Mouse (Mus musculus) ovary, postnatal 10 days (tissue): ENCODE data around the gene Pum3.

ENCODE experiments used
- DNase-seq: peaks from one replicate; pipeline ENCODE4 v3.0.0; 2022; ENCODE audit warnings: low spot score

The Pum3 gene

DNA sequence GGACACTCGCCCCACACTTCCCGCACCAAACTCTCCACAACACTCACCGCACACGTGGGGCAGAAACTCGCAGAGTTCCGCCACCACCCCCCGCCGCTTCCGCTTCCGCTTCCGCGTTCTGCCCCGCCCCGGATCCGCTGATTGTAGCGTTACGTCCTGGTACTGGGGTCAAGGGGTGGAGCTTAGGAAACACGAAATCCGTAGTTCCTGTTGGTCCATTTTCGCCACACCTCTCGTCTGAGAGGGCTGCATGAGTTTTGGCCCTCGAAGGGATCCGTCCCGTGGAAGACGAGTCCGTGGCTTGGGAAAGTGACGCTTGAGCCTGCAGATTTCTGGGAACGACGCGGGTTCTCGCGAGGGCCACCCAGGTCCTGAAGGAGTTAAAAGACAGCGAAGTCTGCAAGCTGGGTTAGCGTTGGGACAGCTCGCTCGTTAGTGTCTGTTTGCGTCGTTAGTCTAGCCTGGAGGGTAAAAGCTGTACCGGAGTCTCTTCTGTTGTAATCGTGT lies at the start of gene Pum3:
TSS of gene Pum3 (minus strand) at position 81 of the 507 bp plus-strand sequence.
- peak; percentile 79 for DNase-seq

DNA sequence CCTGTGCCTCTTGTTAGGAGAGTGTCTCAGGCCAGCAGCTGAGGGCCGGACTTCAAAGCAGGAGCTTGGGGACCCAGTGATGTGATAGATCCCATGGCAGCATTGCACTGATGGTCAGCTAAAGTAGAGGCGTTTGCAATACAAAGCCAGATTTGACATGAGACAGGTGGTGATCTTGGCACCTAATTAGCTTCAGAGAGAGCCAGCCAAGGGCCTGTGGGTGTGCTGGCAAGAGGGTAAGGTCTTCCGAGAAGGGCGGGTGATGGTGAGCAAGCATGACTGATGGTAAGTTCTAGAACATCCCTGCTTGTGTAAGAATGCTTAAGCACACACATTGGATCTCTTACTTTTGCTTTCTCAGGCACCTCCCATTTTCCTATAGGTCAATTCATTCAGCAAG lies 37.1 kb upstream of the Pum3 start:
- DNase-seq: no peak

DNA sequence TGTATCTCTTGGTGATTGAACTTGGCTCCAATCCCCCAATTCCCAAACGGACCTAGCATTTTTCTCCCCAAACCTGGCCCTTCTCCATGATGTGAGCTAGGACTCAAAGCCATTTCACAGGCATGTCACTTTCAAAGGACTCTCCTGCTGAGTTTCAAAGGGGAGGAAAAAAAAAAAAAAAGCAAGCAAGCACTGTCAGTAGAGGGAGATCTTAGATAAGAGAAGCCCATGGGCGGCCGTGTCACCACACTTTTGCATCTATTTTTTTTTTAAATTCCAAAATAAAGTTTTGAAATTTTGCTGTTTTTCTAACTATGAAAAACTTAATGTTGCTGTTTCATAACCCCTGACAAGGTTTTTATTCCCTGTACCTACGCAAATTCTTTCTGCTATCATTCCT lies 33.0 kb upstream of the Pum3 start:
- no peak for DNase-seq

DNA sequence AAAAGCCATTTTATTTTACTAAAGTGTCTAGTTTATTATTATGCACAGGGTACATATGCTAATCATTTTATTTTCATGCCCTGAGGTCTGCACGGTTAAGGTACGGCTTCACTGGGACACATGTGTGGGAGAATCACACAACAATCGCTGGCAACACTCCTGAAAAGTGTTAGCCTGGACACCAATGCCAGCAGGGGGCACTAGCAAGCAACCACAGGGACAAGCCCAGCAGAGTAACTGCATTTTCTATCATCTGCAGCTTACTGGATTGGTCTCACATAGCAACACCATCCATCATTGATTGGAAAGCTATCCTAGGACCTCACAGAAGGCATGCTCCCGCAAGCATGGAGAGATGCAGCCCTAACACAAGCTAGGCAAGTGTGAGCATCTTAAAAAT lies 20.8 kb upstream of the Pum3 start:
- DNase-seq: peak; percentile 38

DNA sequence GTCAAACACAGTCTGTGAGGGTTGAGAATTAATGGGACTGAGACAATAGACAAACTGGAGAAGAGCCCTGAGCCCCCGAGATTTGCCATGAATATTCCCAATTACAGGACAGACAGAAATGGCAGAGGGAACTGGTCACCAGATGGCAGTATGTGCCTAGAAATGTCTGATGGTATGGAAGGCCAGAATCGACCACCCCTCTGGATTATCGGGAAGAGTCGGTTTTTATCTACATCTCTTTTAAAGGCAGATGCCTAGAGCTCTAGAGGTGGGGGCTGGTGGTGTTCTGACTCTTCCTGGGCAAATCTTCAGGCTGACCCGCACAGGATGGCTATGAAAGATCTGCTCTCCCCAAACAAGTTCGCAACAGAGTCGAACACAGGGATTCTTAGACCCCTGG lies 17.9 kb upstream of the Pum3 start:
- DNase-seq: peak; percentile 15

DNA sequence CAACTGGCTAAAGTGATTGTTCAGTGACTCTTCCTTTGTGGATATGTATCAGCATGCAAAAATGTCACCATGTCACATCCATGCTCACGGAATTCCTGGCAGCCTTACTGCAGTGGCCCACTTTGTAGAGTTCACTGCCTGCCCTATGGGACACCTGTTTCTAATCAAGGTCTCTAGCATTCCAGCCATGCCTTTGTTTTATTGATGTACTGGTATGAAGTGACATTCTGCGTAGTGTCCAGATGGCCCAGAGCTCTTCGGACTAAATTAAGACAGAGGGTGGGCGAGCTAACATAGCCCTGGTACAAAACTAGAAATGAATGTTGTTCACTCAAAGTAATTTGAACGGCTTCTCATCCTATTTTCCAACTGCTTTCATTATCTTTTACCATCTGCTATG lies 11.5 kb upstream of the Pum3 start:
- DNase-seq: no peak

DNA sequence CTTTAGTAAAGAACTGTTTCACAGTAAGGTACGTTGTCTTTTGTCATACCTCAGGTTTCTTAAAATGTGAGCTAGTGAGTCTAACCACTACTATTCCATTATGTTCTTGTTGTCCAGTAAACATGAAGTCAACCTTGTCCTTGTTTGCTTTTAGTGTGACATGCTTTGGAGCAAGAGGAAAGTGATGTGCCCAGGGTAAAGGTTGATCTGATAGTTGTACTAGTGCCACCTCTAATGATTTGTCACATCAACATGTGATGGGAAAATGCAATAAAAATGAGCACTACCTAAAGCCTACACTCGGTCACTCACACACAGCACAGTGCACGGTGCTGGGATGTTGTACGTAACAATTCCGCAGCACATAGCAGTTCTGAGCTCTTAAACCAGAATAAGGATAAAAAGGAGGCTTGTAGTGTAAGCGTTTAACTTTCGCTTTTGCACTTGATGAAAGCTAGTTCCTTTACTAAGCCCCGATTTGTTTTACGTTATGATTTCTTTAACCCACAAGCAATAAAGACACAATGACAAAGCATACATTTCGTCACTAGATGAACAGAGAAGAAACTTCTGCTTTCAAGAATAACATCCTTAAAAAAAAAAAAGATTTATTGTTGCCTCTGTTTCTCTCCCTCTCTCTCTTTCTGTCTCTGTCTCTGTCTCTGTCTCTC lies 8.5 kb upstream of the Pum3 start:
- no peak for DNase-seq

DNA sequence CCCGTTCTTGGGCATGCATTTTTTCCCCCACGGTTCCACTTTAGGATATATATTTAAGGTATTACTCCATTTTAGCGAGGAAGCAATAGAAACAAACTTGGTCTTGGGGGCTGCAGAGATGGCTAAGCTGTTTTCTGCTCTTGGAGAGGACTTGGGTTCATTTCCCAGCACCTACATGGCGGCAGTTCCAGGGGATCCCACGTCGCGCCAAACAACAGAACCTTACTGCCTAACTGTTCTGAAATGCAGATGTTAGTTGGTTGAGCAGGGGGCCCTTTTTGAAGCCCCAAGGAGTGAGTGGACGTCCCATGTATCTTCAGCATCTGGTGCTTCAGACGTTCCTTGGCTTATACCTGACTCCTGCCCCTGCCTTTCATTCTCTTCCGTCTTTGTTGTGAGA lies 781 bp upstream of the Pum3 start:
- peak; percentile 18 for DNase-seq

DNA sequence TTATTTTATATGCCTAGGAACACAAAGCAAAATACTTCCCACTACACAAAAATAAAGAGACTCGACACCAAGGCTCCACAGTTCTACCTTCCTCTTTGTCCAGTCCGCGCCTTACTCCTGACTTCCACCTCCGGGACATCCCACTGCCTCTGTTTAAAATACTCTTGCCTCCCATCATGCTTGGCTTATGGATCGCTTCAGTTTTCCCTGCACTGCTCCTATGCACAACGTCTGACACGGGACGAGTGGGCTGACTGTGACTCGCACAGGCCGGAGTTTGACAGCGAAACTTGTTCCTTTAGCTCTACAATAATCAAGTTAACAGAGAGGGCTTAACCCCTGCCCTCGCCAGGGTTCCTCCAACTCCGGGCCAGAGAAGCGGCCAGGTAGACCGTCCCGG lies 344 bp downstream of the Pum3 start:
- no peak for DNase-seq

DNA sequence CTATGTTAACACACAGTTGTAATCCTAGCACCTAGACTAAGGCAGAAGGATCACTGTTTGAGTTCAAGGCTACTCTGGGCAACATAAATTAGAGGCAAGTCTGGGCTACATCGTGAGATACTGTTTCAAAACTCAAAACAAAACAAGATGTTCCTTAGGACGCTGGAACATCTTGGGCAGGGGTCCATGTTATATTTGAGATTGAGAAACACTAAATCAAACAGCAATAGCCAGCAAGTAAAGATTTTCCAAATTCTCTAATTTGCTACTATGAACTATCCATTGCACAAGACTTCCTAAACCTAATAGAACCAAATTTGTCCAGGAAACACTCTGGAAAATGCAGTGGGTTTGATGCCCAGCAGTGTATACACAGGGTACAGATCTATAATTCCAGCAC lies 1.8 kb downstream of the Pum3 start:
- DNase-seq: no peak

DNA sequence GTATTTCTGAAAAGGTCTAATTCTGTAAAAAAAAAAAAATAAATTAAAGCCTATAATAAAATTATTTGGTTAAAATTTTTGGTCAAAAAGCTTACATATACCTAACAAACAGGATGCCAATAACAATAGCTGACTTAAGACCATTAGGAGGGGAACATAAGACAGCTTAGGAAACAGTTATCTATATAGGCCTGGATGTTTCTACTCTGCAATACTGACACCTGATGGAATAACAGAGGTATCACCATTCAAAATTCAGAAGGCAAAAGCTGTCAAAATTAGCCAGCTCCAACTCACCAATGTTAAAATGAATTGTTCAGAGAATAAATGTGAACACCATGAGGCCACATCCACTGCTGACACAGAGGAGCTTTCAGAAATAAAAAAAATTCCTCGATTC lies 3.2 kb downstream of the Pum3 start:
- no peak for DNase-seq

DNA sequence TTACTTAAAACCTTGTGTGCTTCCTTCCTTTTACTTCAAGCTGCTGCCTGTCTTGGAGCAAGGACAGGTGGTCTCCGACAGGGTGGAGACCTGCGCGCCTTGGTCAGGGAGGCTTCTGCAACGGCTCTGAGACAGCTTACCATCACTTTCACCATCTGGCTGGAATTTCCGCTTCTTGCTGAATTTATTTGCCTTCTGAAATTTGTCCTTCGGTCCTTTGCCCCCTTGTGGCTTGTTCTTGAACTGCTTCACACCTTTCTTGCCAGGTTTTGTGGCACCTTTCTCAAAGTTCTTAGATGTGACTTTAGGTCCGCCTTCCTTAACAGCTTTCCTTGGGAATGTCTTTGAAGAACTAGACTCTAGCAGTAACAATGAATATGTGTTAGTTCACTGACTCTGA lies 4.0 kb downstream of the Pum3 start:
- DNase-seq: no peak

DNA sequence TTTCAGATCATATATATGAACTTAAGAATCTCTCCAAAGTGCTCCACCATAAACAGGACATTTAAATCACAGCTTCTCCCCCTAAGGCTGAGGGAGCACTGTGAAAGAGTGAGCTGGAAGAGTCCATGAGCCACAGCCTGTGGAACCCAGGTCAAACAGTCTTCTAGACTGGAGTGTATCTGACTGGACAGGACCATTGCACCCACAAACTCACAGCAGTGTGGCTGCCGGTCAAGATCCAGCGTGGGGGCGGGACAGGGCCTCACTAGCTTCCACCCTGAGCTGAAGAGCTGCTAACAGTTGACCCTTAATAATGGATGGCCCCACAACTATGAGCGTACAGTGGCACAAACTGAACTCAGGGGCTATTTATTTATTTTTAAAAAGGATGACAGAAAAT lies 12.2 kb downstream of the Pum3 start:
- DNase-seq: no peak

DNA sequence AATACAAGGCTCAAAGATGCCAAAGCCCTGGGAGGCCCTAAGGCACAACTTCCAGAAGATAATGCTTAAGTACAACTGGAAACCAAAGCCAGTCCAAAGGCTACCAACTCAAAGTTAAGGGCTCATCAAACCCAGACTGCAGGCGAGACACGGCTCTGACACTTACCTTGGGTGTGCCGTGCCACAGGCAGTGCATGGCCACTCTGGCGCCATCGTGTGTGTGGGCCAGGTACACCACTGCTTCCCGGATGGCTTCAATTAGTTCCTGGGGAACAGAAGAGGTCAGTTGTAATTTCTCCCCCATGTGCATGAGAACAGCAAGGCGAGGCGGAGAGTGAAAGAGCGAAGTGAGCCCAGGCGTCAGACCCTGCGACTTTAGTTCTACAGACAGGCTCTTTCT lies 13.1 kb downstream of the Pum3 start:
- peak; percentile 24 for DNase-seq

DNA sequence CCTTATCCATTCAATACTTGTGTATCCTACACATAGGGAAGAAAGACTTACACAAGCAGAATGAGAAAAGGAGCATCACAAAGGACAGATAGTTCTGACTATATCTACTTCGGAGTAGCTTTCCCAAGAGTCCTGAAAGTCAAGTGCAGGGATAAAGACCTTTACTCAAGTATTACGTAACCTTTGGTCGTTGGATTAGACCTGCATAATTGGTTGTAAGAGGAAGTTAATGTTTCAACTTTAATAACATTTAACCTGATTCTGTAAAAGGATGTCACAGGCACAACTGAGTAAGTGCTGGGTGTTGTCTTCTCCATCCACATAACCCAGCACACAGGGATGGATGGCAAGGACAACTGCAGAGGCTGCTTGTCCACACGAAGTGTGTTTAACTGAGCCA lies 18.3 kb downstream of the Pum3 start:
- no peak for DNase-seq

DNA sequence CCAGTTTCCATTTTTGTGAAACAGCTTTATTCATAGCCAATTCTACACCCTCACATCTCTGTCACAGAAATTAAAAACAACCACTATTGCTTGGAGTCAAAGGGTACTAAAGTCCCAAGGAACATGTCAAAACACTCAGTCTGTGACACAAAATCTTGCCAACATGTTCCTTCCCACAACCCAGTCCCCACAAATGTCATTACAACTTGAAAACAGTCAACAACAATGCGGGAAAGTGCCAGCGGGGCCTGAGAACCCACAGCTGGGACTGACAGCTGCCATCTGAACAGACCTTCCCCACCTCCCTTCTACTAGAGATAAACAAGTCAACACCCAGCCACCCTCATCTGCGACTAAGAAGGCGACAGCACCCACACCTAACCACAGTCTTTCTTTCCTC lies 18.9 kb downstream of the Pum3 start:
- DNase-seq: no peak

DNA sequence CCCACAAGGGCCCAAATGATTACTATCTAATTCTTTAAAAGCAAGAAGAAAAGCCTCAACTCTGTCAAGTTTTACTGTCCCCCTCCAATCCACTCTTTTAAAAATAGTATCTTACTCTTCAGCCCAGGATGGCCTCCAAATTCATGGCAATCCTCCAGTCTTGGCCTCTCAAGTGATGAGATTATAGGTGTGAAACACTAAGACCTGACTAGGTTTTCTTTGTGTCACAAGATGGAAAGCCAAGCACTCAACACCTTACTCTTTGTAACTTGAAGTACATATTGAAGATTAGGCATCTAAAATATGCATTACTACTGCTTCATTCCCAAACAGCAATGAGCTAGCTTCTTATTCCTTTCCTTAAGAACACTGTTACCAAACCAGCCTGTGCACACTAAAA lies 19.8 kb downstream of the Pum3 start:
- no peak for DNase-seq

DNA sequence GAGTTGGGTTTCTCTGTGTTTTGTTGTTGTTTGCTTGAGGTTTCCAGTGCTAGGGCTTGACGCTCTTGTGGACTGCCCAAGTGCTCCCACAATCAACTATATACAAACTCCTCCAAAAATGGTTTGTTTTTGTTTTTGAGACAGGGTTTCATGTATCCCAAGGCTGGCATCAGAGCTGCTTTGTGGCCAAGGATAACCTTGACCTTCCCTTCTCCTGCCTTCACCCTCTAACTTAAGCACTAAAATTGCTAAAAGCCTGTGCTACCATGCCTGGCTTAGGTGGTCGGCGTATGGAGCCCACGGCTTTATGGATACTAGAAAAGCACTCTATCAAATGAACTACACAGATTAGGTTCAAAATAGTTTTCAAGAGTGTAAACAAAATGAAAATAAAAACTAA lies 20.4 kb downstream of the Pum3 start:
- no peak for DNase-seq

DNA sequence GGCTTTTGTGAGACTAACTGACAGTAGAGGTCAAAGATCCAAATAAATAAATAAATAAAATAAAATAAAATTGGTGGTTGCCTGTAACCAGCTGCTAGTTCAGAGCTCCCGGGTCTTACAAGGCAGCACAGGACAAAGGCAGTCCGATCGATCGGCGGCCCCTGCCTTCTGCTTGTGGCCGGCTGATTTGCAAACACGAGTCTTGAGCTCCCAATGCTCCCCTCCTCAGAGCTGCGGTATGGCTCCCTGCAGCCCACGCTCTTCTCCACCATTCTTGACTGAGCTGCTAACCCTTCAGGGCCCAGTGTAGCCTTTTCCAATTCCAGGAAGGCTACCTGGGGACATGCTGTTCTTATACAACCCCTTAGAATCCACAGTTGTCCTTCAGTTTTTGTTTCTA lies 31.8 kb downstream of the Pum3 start:
- no peak for DNase-seq

DNA sequence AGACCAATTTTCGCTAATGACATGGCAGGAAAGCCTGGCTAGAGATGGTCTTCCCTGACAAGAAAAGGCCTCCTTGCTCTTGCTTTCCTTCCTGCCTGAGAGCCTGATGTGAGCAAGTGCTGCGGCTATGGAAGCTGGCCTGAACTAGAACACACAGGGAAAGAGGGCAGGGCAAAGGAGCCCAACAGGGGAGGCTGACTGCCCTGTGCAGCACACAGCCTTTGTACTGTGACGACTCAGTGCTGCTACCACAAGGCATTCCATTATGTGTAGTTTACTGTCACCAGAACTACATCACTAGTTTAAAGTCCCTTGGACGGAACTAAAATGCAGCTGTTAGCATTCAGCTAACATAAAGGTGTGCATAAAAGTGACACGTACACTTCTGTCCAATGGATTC lies 32.4 kb downstream of the Pum3 start:
- no peak for DNase-seq

DNA sequence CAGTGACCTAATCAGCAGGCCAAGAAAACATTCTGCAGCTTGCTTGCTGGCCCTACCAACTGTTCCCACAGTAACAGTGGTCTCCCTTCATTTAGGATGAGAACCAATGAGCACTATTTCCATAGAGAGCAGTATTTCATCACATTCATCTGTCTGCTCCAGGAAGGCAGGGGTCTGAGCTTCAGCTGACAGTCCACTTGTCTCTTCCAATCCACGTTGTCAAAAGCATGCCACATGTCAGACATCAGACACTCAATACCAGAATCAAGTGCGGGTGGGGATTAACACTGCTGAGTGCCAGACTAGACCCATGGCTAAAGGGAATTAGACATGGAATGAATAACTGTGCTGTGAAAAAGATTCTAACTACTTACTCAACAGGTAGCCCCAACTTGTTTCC lies 32.9 kb downstream of the Pum3 start:
- DNase-seq: no peak

DNA sequence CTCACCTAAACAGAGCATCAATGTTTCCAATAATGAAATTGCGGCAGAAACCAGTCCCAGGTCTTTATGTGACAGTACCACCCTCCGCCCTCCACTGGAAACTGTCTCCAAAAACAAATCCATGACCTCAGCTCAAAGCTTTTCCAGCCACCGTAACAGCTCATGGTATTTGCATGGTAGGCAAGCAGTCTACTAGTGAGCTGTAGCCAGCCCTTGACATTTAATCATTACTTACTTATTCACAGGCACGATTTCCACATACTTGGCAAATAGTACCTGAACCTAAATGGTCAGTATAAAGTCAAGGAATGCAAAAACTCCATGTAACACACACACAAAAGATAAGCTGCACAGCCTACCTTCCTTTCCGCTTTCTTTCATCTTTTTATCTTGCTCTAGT lies 33.7 kb downstream of the Pum3 start:
- DNase-seq: no peak

DNA sequence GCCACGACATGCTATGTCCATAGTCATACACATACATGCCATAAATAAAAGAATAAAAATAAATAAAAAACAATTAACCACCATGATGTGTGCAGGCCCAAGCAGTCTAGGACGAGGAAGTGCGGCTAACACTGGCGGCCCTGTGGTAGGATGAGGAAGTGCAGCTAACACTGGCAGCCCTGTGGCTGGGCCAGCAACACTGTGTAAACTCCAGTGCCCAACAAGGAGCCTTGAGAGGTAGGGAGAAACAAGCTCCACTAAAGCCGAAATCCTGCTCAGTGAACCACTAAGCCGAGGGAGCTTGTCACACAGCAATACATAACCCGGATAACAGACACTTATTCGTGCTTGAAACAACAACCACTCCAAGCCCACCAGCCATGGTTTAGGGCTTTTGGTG lies 34.1 kb downstream of the Pum3 start:
- no peak for DNase-seq

DNA sequence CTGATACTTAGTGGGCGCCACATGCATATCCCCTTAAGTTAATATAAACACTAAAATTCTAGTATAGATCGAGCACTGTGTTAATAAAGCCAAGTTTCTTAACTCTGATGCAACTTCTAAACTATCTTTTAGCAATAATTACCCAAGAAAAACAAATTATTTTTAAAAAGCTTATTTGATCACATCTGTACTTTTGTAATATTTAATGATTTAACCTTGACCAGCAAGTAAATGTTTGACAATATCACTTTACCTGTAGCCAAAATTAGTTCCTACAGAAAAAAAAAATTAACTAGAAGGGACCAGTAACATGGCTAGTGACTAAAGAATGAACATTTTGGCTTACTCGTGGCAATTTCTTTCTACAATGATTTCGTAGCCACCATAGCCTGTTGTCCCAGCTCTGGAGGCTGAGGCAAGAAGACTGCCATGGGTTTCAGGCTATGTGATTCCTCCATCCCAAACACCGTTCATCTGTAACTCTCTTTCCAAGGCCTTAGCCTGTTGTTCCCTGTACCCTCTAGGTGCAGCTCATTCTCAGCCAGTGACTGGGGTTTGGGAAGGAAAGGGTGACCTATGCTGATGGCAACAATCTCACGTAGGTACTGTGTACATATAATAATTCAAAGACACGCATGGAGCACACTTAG lies 35.2 kb downstream of the Pum3 start:
- DNase-seq: no peak
